Mouse (Mus musculus): ENCODE measurements around the gene Bhlha15. TPM values are rescaled to one million over a fixed set of nuclear protein-coding genes. Genes with fewer than 3 reads are reported as not detected.

The Bhlha15 gene
- total RNA-seq (2014; fragmentation: Nextera tagmentation), result 3.5 and 4.4 TPM in 2 replicates
- total RNA-seq (2017), result 1.3 and 1.9 TPM in 2 replicates

- peak; percentile 78 for ATAC-seq (replicated peaks; ENCODE audit: poor library complexity, severe bottlenecking)
These were observed at the start of gene Bhlha15 for GRCm38 (mm10) chr5:144189950-144190583. Bhlha15 (plus strand) TSS chr5:144190286.

- ATAC-seq (replicated peaks; ENCODE audit: poor library complexity, severe bottlenecking), result no peak
These were observed 46.6 kb upstream of the Bhlha15 start for GRCm38 (mm10) chr5:144143531-144143930.

- no peak for ATAC-seq (replicated peaks; ENCODE audit: poor library complexity, severe bottlenecking)
These were observed 43.2 kb upstream of the Bhlha15 start for GRCm38 (mm10) chr5:144146898-144147297.

- no peak for ATAC-seq (replicated peaks; ENCODE audit: poor library complexity, severe bottlenecking)
These were observed 40.6 kb upstream of the Bhlha15 start for GRCm38 (mm10) chr5:144149530-144149929.

- no peak for ATAC-seq (replicated peaks; ENCODE audit: poor library complexity, severe bottlenecking)
These were observed 38.8 kb upstream of the Bhlha15 start for GRCm38 (mm10) chr5:144151270-144151669.

- peak; percentile 74 for ATAC-seq (replicated peaks; ENCODE audit: poor library complexity, severe bottlenecking)
These were observed 35.6 kb upstream of the Bhlha15 start for GRCm38 (mm10) chr5:144154528-144154927.

GRCm38 (mm10) chr5:144158604-144159003, 31.5 kb upstream of the Bhlha15 start:
- ATAC-seq (replicated peaks; ENCODE audit: poor library complexity, severe bottlenecking), result no peak

GRCm38 (mm10) chr5:144159137-144159536, 30.9 kb upstream of the Bhlha15 start:
- ATAC-seq (replicated peaks; ENCODE audit: poor library complexity, severe bottlenecking), result no peak

- no peak for ATAC-seq (replicated peaks; ENCODE audit: poor library complexity, severe bottlenecking)
These were observed 27.8 kb upstream of the Bhlha15 start for GRCm38 (mm10) chr5:144162080-144162812.

GRCm38 (mm10) chr5:144162813-144163517, 27.1 kb upstream of the Bhlha15 start:
- ATAC-seq (replicated peaks; ENCODE audit: poor library complexity, severe bottlenecking), result no peak

- no peak for ATAC-seq (replicated peaks; ENCODE audit: poor library complexity, severe bottlenecking)
These were observed 24.3 kb upstream of the Bhlha15 start for GRCm38 (mm10) chr5:144165756-144166155.

- ATAC-seq (replicated peaks; ENCODE audit: poor library complexity, severe bottlenecking), result no peak
These were observed 20.7 kb upstream of the Bhlha15 start for GRCm38 (mm10) chr5:144169275-144169975.

GRCm38 (mm10) chr5:144173648-144174047, 16.4 kb upstream of the Bhlha15 start:
- ATAC-seq (replicated peaks; ENCODE audit: poor library complexity, severe bottlenecking), result no peak

- no peak for ATAC-seq (replicated peaks; ENCODE audit: poor library complexity, severe bottlenecking)
These were observed 11.9 kb upstream of the Bhlha15 start for GRCm38 (mm10) chr5:144178216-144178615.

GRCm38 (mm10) chr5:144181249-144181648, 8.8 kb upstream of the Bhlha15 start:
- ATAC-seq (replicated peaks; ENCODE audit: poor library complexity, severe bottlenecking), result peak; percentile 77

- no peak for ATAC-seq (replicated peaks; ENCODE audit: poor library complexity, severe bottlenecking)
These were observed 7.4 kb upstream of the Bhlha15 start for GRCm38 (mm10) chr5:144182542-144183247.

- no peak for ATAC-seq (replicated peaks; ENCODE audit: poor library complexity, severe bottlenecking)
These were observed 6.9 kb upstream of the Bhlha15 start for GRCm38 (mm10) chr5:144183248-144183559.

GRCm38 (mm10) chr5:144183647-144184335, 6.3 kb upstream of the Bhlha15 start:
- peak; percentile 41 for ATAC-seq (replicated peaks; ENCODE audit: poor library complexity, severe bottlenecking)

GRCm38 (mm10) chr5:144184350-144185045, 5.6 kb upstream of the Bhlha15 start:
- no peak for ATAC-seq (replicated peaks; ENCODE audit: poor library complexity, severe bottlenecking)

Measured in granulocyte monocyte progenitor cell, adult 5-6 weeks (primary cell).